Mouse (Mus musculus): ENCODE data around the gene Rnf181.

DNA sequence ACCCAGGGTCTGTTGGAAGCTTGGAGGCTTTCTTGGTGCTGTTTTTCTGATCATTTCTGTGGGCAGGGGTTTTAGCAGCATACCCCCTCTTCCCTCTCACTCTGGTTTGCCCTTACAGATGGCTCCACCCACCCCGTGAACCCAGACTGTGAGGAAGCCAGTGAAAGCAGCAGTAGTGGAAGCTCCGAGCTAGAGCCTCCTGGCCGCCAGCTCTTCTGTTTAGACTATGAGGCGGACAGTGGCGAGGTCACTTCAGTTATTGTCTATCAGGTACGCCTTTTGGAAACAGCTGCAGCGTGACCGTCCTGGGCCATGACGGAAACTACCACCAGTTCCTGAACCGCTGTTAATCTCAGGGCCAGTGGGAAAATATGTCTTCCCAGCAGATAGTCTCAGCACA lies 18.3 kb downstream of the Rnf181 start:
- TF ChIP-seq CTCF (conservative IDR thresholded peaks at IDR 0.05; ENCODE audit: insufficient read depth, insufficient read length, low read depth, low read length), result no peak
- TF ChIP-seq POLR2A (IDR thresholded peaks at IDR 0.05; ENCODE audit: low read depth, low read length), result no peak

Measured in kidney, adult 2 months (tissue).